Mouse (Mus musculus): ENCODE data around the gene Gdpd2.

Gene Gdpd2

DNA sequence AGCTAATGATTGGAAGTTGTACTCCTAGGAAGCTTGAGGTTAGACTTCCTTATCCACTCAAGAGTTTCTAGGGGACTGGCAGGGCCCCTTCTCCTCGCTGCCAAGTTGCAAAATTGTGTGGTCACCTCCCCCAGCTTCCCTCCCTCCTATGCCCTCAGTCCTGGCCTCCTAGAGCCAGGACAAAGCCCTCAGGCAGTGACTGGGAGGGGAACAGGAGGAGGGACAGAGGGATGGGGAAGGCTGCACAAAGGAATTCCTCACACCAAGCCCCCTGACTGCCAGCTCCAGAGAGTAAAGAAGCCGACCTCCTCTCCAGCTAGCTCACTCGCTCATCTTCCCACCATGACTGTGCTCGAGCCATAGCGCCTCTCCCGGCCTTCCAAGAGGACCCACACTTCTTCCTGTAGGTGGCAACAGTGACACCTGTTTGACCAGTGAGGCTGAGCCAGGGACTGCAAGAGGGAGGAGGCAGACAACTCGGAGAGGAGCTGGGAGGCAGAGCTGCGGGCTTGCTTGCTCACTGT is at the start of gene Gdpd2:
Gdpd2 (plus strand) TSS at position 209 of the 524 bp plus-strand sequence.
- DNase-seq (ENCODE audit: low read depth, low spot score), result no peak

DNA sequence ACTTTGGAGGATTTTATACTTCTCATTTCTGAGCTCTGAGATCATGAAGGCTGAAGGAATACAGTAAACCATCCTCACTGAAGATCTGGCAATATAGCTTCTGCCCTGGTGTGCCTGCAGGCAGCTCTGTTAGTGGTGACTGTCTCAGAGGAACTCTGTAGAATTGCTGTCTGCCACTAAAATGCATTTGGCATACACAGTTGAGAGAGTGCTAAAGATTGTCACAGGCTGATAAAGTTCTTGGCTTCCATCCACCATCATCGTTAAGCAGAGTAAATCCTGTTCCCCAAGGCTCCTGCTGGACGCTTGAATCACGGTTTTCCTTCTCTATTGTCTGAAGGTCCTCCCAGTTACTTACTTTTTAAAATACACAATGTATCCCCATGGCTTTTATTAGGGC is 43.1 kb upstream of the Gdpd2 start:
- DNase-seq (ENCODE audit: low read depth, low spot score), result no peak

DNA sequence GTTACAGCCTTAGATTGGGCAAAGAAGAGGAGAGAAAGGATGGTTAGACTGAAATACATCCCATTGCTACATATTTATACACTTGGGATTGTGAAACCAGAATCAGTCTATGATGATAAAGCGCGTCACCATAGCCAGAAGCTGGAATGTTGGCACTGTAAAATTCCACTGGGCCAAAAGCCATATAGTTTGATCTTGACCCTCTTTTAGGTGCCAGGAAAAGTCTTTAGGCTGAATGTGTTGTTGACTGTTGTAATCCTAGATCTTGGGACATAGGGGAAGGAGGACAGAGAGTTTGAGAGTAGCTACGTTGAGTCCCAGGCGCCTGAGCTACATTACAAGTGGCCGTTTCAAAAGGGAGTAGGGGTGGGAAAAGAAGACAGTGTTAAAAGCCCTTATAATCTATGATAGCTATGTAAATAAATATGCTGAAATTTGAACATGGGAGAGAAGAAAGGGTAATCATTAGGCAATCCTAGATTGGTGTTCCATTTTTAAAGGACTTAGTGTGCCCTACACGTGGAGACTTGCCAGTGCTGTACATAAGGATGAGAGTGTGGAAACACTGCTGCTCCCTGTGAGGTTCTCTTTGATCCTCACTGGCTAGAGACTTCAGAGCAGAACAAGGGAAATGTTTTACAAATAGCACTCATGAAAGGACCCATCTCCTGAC is 42.2 kb upstream of the Gdpd2 start:
- DNase-seq (ENCODE audit: low read depth, low spot score), result no peak

DNA sequence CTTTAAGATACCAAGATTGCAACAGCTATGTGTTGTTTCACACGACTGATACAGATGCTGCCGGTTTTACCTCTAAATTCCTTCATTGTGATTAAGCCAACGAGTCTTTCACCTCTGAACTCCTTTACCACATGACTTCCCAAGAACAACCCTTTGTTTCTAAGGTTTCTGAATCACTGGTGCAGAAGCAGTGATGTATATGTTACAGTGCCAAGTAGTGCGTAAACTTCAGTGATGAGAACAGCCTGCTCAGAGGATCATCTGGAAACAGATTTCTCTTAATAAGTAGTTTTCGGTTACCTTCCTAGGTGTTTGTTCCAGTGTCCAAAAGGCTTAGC is 41.7 kb upstream of the Gdpd2 start:
- no peak for DNase-seq (ENCODE audit: low read depth, low spot score)

DNA sequence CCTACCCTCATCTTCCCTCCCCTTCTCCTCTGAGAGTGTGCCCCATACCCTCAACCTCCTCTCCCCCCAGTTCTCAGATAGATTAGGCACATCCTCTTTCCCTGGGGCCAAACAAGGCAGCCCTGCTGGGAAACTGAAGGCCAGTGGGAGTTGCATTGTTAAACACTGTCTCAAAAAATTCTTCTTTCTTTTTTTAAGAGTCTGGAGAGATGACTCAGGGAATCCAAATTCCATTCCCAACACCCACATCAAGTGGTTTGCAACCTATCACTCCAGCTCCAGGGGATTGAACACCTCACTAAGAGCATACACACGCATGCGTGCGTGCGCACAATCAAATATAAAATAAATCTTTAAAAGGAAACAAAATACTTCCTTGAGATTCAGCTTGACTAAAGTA is 32.9 kb upstream of the Gdpd2 start:
- DNase-seq (ENCODE audit: low read depth, low spot score), result no peak

DNA sequence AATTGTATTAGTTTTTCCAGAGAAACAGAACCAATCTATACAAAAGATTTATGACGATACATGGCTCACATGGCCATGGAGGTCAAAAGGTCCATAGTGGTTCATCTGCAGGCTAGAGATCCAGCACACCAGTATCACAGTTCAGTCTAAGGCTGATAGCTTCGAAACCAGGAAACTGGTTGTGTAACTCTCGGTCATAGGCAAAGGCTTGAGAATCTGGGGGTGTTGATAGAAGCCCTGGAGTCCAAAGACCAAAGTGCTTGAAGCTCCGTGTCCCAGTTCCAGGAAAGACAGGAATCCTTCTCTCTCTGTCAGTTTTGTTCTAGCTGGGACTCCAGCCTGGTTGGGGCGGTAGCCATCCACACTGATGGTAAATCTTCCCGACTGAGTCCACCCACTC is 21.6 kb upstream of the Gdpd2 start:
- no peak for DNase-seq (ENCODE audit: low read depth, low spot score)

DNA sequence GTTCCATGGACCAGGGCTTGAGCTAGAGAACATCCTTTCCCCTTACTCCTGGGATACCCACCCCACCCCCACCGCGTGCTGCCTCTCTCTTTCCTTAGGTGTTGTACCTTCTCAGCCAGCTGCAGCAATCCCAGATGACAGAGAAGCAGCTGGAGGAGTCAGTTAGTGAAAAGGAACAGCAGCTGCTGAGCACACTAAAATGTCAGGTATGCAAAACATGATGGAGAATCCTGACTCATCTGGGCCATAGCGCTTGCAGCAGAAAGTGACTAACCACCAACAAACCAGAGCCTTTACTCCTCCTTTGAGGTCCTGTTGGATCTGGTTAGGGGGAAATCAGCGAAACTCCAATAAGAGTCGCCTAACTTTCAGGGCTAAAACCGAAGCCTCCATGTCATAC is 13.5 kb upstream of the Gdpd2 start:
- no peak for DNase-seq (ENCODE audit: low read depth, low spot score)

DNA sequence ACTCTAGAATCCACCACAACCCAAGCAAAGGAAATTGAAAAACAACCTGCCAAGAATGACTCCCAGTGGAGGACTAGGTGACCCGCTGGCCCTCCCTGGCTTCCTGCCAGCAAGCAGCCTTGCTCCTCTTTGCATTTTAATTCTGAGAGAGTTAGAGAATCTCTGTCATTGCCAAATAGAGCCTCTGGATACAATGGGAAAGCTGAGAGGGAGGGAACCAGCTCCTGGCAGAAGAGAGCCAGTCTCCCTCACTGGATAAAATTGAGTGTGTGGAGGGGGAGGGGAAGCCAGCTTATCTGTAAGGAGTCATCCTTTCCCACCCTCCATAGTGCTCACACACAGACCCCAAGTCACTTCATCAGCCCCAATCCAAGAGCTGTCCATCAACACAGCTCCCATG is 726 bp upstream of the Gdpd2 start:
- no peak for DNase-seq (ENCODE audit: low read depth, low spot score)

DNA sequence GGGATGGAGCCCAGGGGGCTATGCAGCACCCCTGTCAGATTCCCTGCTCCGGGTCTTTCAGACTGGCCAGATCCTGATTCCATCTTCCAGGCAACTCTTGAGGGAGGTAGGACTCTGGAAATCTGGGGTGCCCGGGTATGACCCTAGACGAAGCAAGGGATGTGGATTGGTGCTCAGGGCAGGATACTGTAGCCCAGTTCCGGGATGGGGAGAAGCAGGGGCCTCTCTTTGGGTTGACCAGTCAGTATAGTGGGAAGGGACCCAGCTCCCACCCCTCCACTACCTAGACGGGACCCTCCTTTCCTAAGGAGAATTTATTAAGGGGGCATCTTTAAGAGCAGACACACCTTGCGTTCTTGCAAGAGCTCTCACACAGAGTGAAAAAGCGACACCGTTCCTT is 593 bp downstream of the Gdpd2 start:
- DNase-seq (ENCODE audit: low read depth, low spot score), result no peak

DNA sequence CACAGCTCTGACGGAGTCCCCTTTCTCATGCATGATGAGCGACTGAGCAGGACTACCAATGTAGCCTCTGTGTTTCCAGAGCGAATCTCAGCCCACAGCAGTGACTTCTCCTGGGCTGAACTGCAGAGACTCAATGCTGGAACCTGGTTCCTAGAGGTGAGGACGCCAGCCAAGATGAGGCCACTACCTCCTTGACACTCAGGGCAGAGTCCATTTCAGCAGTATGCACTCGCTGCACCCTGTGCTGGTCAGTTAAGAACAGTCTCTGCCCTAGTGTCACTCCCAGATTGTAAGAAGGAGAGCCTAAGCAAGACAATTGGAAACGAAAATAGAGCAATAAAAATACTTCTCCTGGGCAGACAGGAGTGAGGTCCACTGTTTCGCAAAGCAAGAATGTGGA is 4.7 kb downstream of the Gdpd2 start:
- no peak for DNase-seq (ENCODE audit: low read depth, low spot score)

DNA sequence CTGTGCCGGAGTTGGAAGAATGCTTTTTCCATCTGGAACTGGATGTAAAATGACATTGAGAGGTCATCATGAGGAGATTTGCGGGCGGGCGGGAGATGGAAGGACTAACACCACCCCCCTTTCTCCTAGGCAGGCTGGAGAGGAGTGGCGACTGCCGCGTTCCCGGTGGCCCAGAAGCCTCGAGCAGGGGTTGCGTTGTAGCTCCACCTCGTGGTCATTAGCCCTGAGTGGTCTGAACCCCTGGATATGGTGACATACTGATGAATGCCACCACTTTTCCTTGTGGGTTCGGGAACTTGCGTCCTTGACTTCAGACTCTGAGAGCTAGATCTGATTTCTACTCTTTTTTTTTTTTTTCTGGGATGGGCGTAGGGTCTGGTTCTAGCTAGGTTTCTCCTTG is 9.2 kb downstream of the Gdpd2 start:
- peak; percentile 29 for DNase-seq (ENCODE audit: low read depth, low spot score)

DNA sequence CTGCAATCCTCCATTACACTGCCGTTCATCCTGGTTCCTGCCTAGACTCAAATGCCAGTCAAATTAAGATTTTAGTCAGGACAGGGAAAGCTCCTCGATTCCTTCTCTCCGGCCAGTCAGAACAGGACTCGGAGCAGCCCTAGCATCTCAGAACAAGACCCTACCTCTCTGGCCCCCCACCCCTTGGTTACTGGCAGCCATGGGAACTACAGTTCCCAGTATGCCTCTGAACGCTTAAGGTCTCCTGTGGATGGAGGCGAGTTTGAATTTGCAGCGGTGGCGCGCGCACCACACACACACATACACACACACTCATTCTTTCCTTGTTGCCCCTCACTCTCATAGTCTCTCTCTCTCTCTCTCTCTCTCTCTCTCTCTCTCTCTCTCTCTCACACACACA is 9.8 kb downstream of the Gdpd2 start:
- no peak for DNase-seq (ENCODE audit: low read depth, low spot score)

DNA sequence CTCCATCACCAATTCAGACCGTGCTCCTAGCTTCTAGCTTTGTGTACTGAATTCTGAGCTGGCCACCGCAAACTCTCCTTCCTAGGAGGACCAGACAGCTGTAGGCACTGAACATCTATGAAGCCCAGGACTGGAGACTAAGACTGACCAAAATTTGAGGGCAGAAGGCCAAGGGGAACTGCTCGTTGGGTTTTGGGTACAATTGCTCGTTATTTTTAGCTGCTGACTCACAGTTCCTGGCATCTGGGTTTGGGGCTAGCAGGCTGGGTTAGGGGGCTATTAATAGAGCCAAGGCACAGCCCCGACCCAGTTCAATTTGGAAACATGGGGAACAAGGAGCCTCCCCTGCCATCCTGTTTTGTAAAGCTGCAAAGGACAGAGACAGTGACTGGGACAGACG is 11.1 kb downstream of the Gdpd2 start:
- no peak for DNase-seq (ENCODE audit: low read depth, low spot score)

DNA sequence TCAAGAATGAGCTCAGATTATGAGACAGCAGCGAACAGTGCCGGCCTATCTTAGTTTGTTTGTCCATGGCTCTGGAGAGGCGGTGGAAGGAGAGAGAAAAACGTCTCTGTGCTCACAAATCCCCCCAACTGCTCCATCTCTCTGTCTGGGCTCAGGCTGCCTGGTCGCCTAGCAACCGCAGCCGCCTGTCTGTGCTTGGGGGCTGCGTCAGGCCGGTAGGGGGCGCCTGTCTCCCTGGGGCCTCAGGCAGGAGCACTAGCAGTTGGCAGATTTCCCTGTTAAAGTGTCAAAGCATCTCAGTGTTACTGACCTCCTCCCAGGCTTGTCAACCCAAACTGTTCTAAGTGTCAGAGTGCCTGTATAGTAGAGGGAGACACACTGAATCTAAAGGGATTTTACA is 12.3 kb downstream of the Gdpd2 start:
- DNase-seq (ENCODE audit: low read depth, low spot score), result peak; percentile 52

DNA sequence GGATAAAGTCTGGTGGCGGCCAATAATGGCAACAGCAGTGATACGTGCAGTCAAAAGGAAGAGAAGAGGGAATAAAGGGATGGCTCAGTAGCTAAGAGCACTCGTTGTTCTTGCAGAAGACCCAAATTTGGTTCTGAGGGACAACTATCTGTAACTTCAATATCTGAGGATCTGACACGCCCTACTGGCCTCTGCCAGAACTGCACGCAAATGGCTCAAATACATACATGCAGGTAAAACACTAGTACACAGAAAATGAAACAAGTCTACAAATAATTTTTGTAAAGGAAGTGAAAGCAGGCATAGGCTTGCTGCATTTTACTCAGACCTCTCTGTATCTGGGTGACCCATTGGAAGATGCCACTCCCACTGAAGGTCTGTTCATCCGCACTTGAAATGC is 36.2 kb downstream of the Gdpd2 start:
- DNase-seq (ENCODE audit: low read depth, low spot score), result peak; percentile 66

DNA sequence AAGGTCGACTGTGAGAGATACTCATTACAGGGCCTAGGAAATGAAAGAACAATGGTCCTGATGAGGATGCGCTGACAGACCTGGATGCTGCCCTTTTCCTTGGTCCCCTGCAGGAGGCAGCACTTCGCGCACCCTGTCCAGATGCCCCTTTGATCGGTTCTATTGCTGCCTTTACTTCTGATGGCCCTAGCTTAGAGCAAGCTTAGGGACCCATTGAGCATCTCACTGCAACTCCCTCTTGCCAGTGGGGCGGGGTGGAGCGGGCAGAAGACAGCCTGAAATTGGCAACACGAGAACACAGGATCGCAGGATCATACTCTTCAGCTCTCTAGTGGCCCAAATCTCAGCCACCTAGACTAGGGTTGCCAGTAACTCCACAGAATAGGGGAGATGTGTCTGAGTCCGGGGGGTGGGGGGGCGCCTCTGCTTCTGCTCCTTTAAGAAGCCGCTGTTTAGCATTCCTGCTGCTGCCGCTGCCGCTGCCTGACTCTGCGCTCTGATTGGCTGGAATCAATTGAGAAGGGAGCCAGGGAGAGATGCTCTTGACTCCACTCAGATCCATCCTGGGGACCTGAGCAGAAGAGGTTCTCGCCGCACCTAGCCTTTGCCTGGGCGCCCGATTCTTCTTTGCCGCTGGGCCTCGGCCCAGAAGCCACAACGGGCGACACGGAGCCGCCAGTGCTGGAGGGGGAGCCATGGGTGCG is 37.7 kb downstream of the Gdpd2 start, which contains the start of gene Dlg3:
Dlg3 (plus strand) TSS at position 542 of the 704 bp plus-strand sequence.
- DNase-seq (ENCODE audit: low read depth, low spot score), result no peak

DNA sequence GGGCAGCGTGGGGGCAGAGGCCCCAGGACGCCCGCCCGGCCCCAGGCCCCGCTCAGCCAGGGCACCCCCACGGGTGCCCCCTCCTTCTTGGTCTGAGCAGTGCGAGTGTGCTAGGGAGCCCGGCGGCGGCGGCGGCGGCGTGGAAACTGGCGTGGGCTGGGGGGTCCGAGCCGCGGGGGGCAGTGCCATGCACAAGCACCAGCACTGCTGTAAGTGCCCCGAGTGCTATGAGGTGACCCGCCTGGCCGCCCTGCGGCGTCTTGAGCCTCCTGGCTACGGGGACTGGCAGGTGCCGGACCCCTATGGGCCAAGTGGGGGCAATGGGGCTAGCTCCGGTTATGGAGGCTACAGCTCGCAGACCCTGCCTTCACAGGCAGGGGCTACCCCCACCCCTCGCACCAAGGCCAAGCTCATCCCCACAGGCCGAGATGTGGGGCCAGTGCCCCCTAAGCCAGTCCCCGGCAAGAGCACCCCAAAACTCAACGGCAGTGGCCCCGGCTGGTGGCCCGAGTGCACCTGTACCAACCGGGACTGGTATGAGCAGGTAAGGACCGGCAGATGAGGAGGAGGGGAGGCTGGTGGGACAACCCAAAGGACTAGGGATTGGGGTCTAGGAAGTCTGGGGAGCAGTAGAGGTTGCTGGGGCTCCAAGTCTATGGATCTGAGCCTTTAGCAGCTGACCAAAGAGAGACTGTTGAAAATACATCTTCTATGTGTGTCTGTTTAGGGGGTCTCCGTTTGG is 38.4 kb downstream of the Gdpd2 start:
- no peak for DNase-seq (ENCODE audit: low read depth, low spot score)

DNA sequence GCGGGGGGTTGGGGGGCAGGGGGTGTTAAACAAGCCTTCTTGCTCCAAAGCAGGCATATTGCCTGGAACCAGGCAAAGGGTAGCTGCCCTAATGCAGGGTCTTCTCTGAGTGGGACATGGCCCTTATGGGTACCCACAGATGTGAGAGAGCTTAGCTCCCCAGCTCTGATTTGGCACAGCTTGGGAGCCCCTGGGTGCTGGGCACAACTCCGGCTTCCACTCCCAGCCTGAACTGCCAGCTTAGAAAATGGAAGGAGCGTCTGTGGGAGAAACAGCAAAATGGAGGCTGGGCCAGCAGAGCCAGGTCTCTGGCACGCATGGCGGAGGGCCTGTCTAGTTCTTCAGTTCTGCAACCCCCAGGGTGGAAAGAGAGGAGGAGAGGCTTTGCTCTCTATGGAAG is 39.6 kb downstream of the Gdpd2 start:
- no peak for DNase-seq (ENCODE audit: low read depth, low spot score)

DNA sequence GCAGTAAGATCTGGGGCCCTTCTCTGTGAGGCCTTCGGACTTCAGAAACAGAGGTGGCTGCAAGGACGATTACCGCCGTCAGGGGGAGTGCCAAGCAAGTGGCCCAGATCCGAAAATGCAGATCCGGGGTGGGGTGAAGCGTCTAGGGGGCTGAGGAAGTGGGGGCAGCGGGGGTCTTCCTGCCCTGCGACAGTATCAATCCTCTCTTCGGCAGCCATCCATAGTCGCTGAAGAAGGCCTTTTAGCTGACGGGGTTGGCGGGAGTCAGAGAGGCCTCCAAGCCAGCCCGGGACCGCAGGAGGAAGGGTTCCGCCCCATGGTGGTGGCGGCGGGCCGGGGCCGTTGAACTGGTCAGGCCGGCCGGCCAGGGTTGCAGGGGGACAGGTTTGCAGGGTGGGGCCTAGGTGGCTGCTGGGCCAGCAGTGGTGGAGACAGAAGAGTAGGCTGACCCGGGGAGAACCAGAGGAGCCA is 44.7 kb downstream of the Gdpd2 start:
- peak; percentile 69 for DNase-seq (ENCODE audit: low read depth, low spot score)

DNA sequence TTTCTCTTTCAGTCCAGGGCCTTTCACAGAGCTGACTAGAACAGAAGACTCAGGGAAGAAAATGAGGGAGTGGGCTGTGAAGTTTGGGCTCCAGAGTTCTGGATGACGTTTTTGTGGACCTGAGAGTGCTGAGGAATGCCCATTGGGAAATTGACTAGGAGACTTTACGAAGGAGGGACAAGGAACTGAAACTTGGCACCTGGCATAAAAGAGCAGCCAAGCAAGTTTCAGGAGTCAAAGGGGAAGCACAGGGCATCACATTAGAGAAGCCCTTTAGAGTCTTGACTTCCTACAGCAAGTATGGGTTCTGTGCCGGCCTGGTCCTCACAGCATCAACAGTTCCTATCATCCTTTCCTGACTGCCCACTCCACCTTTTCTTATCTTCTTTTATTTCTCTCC is 45.7 kb downstream of the Gdpd2 start:
- DNase-seq (ENCODE audit: low read depth, low spot score), result peak; percentile 46

DNA sequence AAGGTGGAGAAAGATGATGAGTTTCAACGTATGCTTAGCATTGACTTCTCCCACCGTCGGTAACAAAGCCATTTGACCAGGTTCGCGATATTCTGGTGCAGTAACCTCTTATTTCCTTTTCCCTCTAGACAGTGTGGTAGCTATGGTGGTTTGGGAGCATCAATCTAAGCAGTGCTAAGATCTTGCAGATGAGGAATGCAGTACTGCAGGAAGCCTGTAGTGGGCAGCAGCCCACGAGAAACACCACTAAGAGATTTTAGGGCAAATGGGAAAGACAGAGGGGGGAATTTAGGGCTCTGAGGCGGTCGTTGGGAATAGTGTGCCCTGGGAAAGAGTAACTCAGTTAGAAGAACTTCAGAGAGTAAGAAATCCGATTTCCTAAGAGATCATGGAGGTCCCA is 46.8 kb downstream of the Gdpd2 start:
- DNase-seq (ENCODE audit: low read depth, low spot score), result peak; percentile 19

DNA sequence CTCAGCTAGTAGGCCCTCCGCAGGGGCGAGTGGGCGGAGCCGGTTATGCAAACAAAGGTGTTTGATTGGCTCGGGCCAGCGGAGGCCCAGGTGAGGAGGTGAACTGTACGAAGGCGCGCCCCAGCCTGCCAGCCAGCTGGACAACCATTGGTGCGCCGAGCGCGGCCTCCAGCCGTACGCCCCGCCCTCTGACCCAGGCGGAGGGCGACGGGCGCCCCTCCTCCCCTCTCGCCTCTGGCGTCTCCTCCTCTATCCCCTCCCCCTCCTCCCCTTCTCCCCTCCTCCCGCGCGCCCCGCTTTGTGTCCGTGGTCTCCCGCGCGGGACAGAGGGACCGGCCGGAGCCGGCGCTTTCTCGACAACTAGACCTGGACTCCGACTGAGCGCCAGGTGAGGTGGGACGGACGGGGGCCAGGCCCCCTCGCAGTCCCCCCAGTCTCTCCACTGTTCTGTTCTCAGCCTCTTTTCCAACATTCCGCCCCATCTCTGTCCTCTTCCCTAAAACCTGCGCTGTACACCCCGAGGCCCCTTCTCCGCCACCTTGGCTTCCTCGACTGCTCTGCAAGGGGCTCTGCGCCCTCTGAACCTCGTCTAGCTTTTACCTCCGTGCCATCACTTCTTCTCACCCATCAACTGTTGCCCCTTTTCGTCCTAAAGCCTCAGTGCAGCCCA is 47.4 kb downstream of the Gdpd2 start:
- DNase-seq (ENCODE audit: low read depth, low spot score), result no peak
